Comparison of ENCODE assay signal across 8 mouse cellular contexts in the genomic region with DNA sequence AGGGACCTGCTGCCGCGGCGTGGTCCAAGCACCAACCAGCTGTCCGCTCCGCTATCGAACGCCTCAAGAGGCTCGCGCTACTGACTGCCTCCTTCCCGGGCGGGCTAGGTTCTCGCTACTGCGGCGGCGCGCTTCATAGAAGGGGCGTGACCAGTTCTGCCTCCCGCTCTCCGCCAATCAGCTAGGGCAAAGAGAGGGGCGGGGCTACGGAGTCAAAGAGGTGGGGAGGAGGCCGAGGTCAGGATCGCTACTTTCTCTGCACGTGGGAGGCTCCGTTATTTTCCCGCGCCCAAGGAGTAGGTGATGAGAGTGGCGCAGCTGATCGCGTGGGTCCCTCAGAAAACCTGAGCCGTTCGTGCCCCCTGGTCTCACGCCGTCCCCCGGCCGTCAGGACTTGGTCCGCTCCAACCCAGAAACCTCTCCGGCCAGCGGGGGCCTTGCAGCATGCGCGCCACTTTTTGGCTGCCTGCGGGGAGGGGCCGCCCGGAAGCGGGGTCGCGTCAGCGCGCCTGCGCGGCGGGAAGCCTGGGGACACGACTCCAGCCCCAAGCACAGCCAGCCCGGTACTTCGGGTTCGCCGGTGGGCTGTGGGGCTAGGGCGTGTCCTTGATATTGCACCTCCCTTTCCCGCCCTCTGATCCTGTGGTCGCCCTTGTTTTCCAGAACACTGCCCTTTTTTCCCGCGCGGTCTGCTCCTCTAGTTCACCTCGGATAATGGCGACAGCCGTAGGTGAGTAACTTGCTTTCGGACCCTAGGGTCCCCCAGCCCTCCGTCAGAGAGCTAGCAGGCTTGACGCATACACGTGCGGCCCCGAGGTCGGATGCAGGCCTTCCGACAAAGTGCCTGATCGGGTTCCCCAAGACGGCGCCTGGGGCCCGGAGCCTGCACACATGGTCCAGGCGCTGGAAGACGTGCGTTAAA. TPM values are rescaled to one million over a fixed set of nuclear protein-coding genes. Genes with fewer than 3 reads are reported as not detected.
DNase-seq lines count a peak whose midpoint lies in the region; ATAC-seq and TF ChIP-seq lines count a peak whose summit lies in the region.

A gene (plus strand): TSS at position 202 of the 922 bp plus-strand sequence.
A gene (minus strand): TSS at position 473 of the 922 bp plus-strand sequence.

- peak within 1 kb of the TSS; percentile 76 for H3K9ac ChIP-seq in embryonic facial prominence, embryonic 14.5 days (ENCODE audit: low read depth, low read length)
- H3K9ac ChIP-seq in limb, embryonic 14.5 days (ENCODE audit: low read depth, low read length, severe bottlenecking) = peak within 1 kb of the TSS; percentile 71
- peak within 1 kb of the TSS; percentile 73 for H3K9ac ChIP-seq in midbrain, postnatal 0 days (replicated peaks; ENCODE audit: low read length, poor library complexity, severe bottlenecking)

- peaks cover 17% of the 10 kb centered on the region for H3K4me1 ChIP-seq in embryonic facial prominence, embryonic 14.5 days (ENCODE audit: control insufficient read depth, insufficient read depth, low read length)
- peaks cover 21% of the 10 kb centered on the region for H3K4me1 ChIP-seq in limb, embryonic 14.5 days (ENCODE audit: control insufficient read depth, insufficient read depth, low read length)
- H3K4me1 ChIP-seq in midbrain, postnatal 0 days (ENCODE audit: insufficient read depth, low read length) = peaks cover 10% of the 10 kb centered on the region

- H3K4me3 ChIP-seq in embryonic facial prominence, embryonic 14.5 days (ENCODE audit: low read depth, low read length) = peak within 1 kb of the TSS; percentile 80
- H3K4me3 ChIP-seq in limb, embryonic 14.5 days (replicated peaks; ENCODE audit: low read length) = peak within 1 kb of the TSS; percentile 82
- peak within 1 kb of the TSS; percentile 69 for H3K4me3 ChIP-seq in midbrain, postnatal 0 days (ENCODE audit: low read depth, low read length)

- under 1% methylated on average over 64 of the region's 81 CpGs for WGBS in embryonic facial prominence, embryonic 14.5 days
- under 1% methylated on average over 80 of the region's 81 CpGs for WGBS in limb, embryonic 14.5 days
- under 1% methylated on average over 72 of the region's 81 CpGs for WGBS in midbrain, postnatal 0 days

- peak within 1 kb of the TSS; percentile 83 for H3K27ac ChIP-seq in embryonic facial prominence, embryonic 14.5 days (replicated peaks; ENCODE audit: low read depth, low read length)
- peak within 1 kb of the TSS; percentile 74 for H3K27ac ChIP-seq in limb, embryonic 14.5 days (replicated peaks; ENCODE audit: low read depth, low read length)
- H3K27ac ChIP-seq in midbrain, postnatal 0 days (ENCODE audit: low read depth, low read length) = peak within 1 kb of the TSS; percentile 70

- peak; percentile 77; the same call in 1 of the 2 replicates for TF ChIP-seq POLR2A in limb, embryonic 14.5 days (IDR thresholded peaks at IDR 0.05; ENCODE audit: borderline replicate concordance, extremely low read depth, insufficient read depth, insufficient read length)

- TF ChIP-seq CTCF in midbrain, postnatal 0 days (IDR thresholded peaks at IDR 0.05) = peak; percentile 26; the same call in 1 of the 2 replicates

- peaks cover 1% of the 10 kb centered on the region for H3K36me3 ChIP-seq in embryonic facial prominence, embryonic 14.5 days (ENCODE audit: control insufficient read depth, insufficient read depth, low read length)
- H3K36me3 ChIP-seq in limb, embryonic 14.5 days (ENCODE audit: control insufficient read depth, insufficient read depth, low read length) = peaks cover 16% of the 10 kb centered on the region
- 0 out of 2 replicates have a peak, but pooled peaks cover 5% of the 10 kb centered on the region for H3K36me3 ChIP-seq in midbrain, postnatal 0 days (ENCODE audit: insufficient read depth, low read length)

- peak within 1 kb of the TSS; percentile 79 for H3K4me2 ChIP-seq in embryonic facial prominence, embryonic 14.5 days (ENCODE audit: low read depth, low read length)
- peak within 1 kb of the TSS; percentile 81 for H3K4me2 ChIP-seq in limb, embryonic 14.5 days (replicated peaks; ENCODE audit: low read depth, low read length, severe bottlenecking)
- peak within 1 kb of the TSS; percentile 90 for H3K4me2 ChIP-seq in midbrain, postnatal 0 days (ENCODE audit: low read depth, low read length, poor library complexity, severe bottlenecking)

- DNase-seq in 3T3-L1 (ENCODE audit: low read depth, low spot score) = peak; percentile 100
- peak; percentile 94 to 97 for DNase-seq in adrenal gland, postnatal 4 days (ENCODE audit: low spot score in 2 of 2)
- DNase-seq in embryonic facial prominence, embryonic 14.5 days (ENCODE audit: low spot score) = peak; percentile 99
- peak; percentile 99 for DNase-seq in heart, adult 8-10 months (ENCODE audit: low spot score)
- DNase-seq in kidney, adult 9 months = peak; percentile 99
- DNase-seq in limb, embryonic 14.5 days (ENCODE audit: low spot score) = peak; percentile 99
- DNase-seq in midbrain, postnatal 0 days (ENCODE audit: low spot score) = peak; percentile 98
- DNase-seq in spleen, postnatal 14 days (ENCODE audit: low spot score in 2 of 2) = peak; percentile 97 to 98

- H3K9me3 ChIP-seq in embryonic facial prominence, embryonic 14.5 days (ENCODE audit: control insufficient read depth, low read length) = no peaks in the 10 kb centered on the region
- no peaks in the 10 kb centered on the region for H3K9me3 ChIP-seq in limb, embryonic 14.5 days (ENCODE audit: control insufficient read depth, low read length)
- no peaks in the 10 kb centered on the region for H3K9me3 ChIP-seq in midbrain, postnatal 0 days (ENCODE audit: low read length)

- H3K27me3 ChIP-seq in embryonic facial prominence, embryonic 14.5 days (replicated peaks; ENCODE audit: control insufficient read depth, insufficient read depth, low read length) = no peaks in the 10 kb centered on the region
- no peaks in the 10 kb centered on the region for H3K27me3 ChIP-seq in limb, embryonic 14.5 days (ENCODE audit: control insufficient read depth, insufficient read depth, low read length)
- H3K27me3 ChIP-seq in midbrain, postnatal 0 days (ENCODE audit: insufficient read depth, low read length) = no peaks in the 10 kb centered on the region

- ATAC-seq in embryonic facial prominence, embryonic 14.5 days (ENCODE audit: low read depth) = peak; percentile 97
- ATAC-seq in limb, embryonic 14.5 days (ENCODE audit: low FRiP score, low read depth) = peak; percentile 97
- peak; percentile 98 for ATAC-seq in midbrain, postnatal 0 days (ENCODE audit: low FRiP score)

RNA-seq across cellular contexts. Expression of the first gene that starts in this region (rescaled TPM):
- 100 to 1,000 TPM; 227 to 231 TPM for total RNA-seq in adrenal gland, postnatal 4 days (2021)
- 228 and 252 TPM in 2 replicates for polyA plus RNA-seq in embryonic facial prominence, embryonic 14.5 days (2014; fragmentation: Nextera tagmentation; extraction: Ambion mirVana)
- total RNA-seq in heart, adult 8-10 months (2022) = 100 to 1,000 TPM; 149 to 170 (median 159) TPM
- polyA plus RNA-seq in limb, embryonic 14.5 days (2012; rRNA removed) = 123 and 146 TPM in 2 replicates
- polyA plus RNA-seq in limb, embryonic 14.5 days (2014; fragmentation: Nextera tagmentation; extraction: Ambion mirVana) = 254 and 266 TPM in 2 replicates
- total RNA-seq in midbrain, postnatal 0 days (2014; rRNA removed) = 96.6 and 116 TPM in 2 replicates
- 137 and 144 TPM in 2 replicates for polyA plus RNA-seq in midbrain, postnatal 0 days (2015; fragmentation: Nextera tagmentation; extraction: Ambion mirVana)

RNA-seq across cellular contexts. Expression of the second gene that starts in this region (rescaled TPM):
- 10 to 100 TPM; 41.2 to 43.4 TPM for total RNA-seq in adrenal gland, postnatal 4 days (2021)
- polyA plus RNA-seq in embryonic facial prominence, embryonic 14.5 days (2014; fragmentation: Nextera tagmentation; extraction: Ambion mirVana) = 23.1 and 26.5 TPM in 2 replicates
- total RNA-seq in heart, adult 8-10 months (2022) = 10 to 100 TPM; 12.7 to 20.9 (median 17.6) TPM
- 13.2 and 14.1 TPM in 2 replicates for polyA plus RNA-seq in limb, embryonic 14.5 days (2012; rRNA removed)
- polyA plus RNA-seq in limb, embryonic 14.5 days (2014; fragmentation: Nextera tagmentation; extraction: Ambion mirVana) = 21.8 and 24.0 TPM in 2 replicates
- 10.7 and 14.0 TPM in 2 replicates for total RNA-seq in midbrain, postnatal 0 days (2014; rRNA removed)
- 7.8 and 8.2 TPM in 2 replicates for polyA plus RNA-seq in midbrain, postnatal 0 days (2015; fragmentation: Nextera tagmentation; extraction: Ambion mirVana)

Comparison
In these comparisons a context has a peak if more than half of its experiments do, and no peak if none do; other contexts are left out.
1. Peak in every context shown above with its lines: DNase-seq, ATAC-seq, H3K4me3 ChIP-seq and H3K27ac ChIP-seq.